Mouse (Mus musculus) stomach, embryonic 16.5 days (tissue): ENCODE data around the gene Acsl5. TPM values are rescaled to one million over a fixed set of nuclear protein-coding genes. Genes with fewer than 3 reads are reported as not detected.
A peak's percentile ranks its signal among the peaks of the same experiment; 100 is the strongest.

Source experiments
- ATAC-seq: fragments of 200-750 bp; cut with Nextera tagmentation; 2 replicates; pipeline ENCODE4 v1.8.0; 2017; ENCODE audit warnings: moderate number of reproducible peaks, moderate TSS enrichment; ENCODE audit not compliant: insufficient read depth, low FRiP score
- H3K27ac ChIP-seq: fragments of 300-500 bp; sonication (generic); 2 replicates; pipeline ENCODE4 v1.5.1; 2014; ENCODE audit warnings: low read length
- H3K27me3 ChIP-seq: fragments of 300-500 bp; sonication (generic); 2 replicates; pipeline ENCODE4 v1.6.1; 2014; ENCODE audit warnings: low read length, control low read depth, mixed read lengths; ENCODE audit not compliant: control insufficient read depth, insufficient read depth
- H3K36me3 ChIP-seq: fragments of 300-500 bp; sonication (generic); 2 replicates; pipeline ENCODE4 v1.6.1; 2014; ENCODE audit warnings: low read length; ENCODE audit not compliant: control insufficient read depth, insufficient read depth
- H3K4me1 ChIP-seq: fragments of 300-500 bp; sonication (generic); 2 replicates; pipeline ENCODE4 v1.6.1; 2014; ENCODE audit warnings: low read length, control low read depth, mixed read lengths; ENCODE audit not compliant: control insufficient read depth, insufficient read depth
- H3K4me2 ChIP-seq: fragments of 300-500 bp; sonication (generic); 2 replicates; pipeline ENCODE4 v1.6.1; 2014; ENCODE audit warnings: low read depth, low read length, mixed read lengths
- H3K4me3 ChIP-seq: fragments of 300-500 bp; sonication (generic); replicated peaks from 2 replicates; pipeline ENCODE4 v1.5.1; 2014; ENCODE audit warnings: mild to moderate bottlenecking, low read length
- H3K9ac ChIP-seq: fragments of 300-500 bp; sonication (generic); 2 replicates; pipeline ENCODE4 v1.6.1; 2014; ENCODE audit warnings: low read length
- H3K9me3 ChIP-seq: fragments of 300-500 bp; sonication (generic); replicated peaks from 2 replicates; pipeline ENCODE4 v1.6.1; 2016; ENCODE audit warnings: low read length, control low read depth; ENCODE audit not compliant: control insufficient read depth
- WGBS: fragments of 180-500 bp; shearing (Covaris S2); extraction: QIAGEN DNeasy Blood & Tissue Kit; methylation state at CpG from one replicate; pipeline ENCODE4 v1.1.7; 2014; 5-methylcytosine and 5-hydroxymethylcytosine counted together
- polyA plus RNA-seq: library from polyadenylated mRNA; unstranded; fragments of >200 nt; fragmentation: Nextera tagmentation; extraction: Ambion mirVana; gene quantifications from 2 replicates; pipeline ENCODE4 v1.2.1, GENCODE M21; 2015

Gene Acsl5
- polyA plus RNA-seq, 1 experiment from 2014 or later: 151 TPM

DNA sequence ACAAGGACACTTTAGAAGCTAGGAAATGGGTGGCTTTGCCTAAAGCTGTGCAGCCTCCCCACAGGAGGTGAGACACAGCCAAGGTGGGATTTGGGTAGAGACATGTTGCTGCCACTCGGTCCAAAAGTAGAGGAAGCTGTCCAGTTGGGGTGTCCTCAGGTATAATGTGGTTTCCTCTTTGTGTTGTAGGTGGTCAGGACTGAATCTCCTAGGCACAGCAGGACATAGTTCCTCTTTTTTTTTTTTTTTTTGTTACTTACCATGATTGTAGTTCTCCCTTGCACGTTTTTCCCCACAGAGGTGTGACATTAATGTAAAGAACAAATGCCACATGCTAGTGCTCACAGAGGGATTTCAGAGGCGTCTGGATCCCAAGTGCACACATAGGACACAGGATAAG lies 13.5 kb downstream of the Acsl5 start:
- Histone ChIP-seq H3K27ac (no peak overlapping the region), H3K4me3 (no peak overlapping the region), H3K9me3 (no peaks in the 10 kb centered on the region), H3K4me1 (peaks cover 13% of the 10 kb centered on the region; the same call in 1 of the 2 replicates), H3K9ac (no peak overlapping the region), H3K27me3 (no peaks in the 10 kb centered on the region), H3K4me2 (no peak overlapping the region), H3K36me3 (no peaks in the 10 kb centered on the region)
- ATAC-seq: no peak
- WGBS: 83% methylated on average over 3 of the region's 3 CpGs

DNA sequence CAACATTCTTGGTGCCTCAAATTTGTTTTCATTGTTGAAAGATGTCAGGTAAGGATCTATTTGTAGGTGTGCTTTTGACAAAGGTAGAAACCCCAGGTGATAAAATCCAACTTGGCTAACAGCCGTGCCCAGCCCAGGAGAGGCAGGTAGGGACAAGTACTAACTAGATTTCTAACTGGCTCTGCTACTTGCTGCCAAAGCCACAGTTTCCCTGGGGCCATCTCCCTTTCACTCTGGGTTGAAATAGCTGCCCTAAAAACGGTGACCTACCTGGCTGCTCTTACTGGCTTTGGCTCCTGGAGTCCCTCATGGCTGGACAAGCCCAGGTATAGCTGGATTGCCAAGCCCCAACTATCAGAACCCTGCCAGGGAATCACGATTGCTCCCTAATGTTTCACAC lies 15.0 kb downstream of the Acsl5 start:
- Histone ChIP-seq H3K36me3 (no peaks in the 10 kb centered on the region), H3K27me3 (no peaks in the 10 kb centered on the region), H3K4me3 (no peak overlapping the region), H3K4me2 (no peak overlapping the region), H3K4me1 (peaks cover 21% of the 10 kb centered on the region), H3K27ac (peak overlapping the region; percentile 89), H3K9ac (no peak overlapping the region), H3K9me3 (no peaks in the 10 kb centered on the region)
- WGBS: 64% methylated on average over 3 of the region's 3 CpGs
- no peak for ATAC-seq

- Histone ChIP-seq H3K9me3 (no peaks in the 10 kb centered on the region), H3K27ac (peak overlapping the region; percentile 89), H3K4me2 (no peak overlapping the region), H3K9ac (no peak overlapping the region), H3K4me3 (no peak overlapping the region), H3K36me3 (no peaks in the 10 kb centered on the region), H3K27me3 (no peaks in the 10 kb centered on the region), H3K4me1 (peaks cover 21% of the 10 kb centered on the region)
- 39% methylated on average over 3 of the region's 3 CpGs for WGBS
- peak; percentile 75 for ATAC-seq
These were observed 16.4 kb downstream of the Acsl5 start for GRCm38 (mm10) chr19:55268150-55268549.

DNA sequence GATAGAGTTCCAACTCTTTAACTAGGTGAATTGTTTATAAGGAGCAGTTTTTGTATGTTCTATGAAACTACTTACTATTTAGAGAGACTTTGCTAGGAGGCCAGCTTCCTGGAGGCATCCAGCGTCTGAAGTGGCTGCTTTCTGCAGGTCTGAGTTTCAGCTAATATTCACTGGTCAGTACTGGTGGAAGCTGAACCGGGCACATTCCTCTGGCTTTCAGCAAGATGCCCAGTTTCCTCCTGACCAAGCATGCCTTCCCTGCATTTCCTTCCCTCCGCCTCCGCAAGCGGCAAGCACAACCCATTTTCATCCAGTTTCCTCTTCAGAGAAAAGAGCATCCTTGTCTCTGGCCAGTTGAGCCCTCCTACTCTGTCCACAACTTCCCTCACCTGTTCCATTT lies 17.3 kb downstream of the Acsl5 start:
- Histone ChIP-seq H3K4me1 (peaks cover 21% of the 10 kb centered on the region), H3K9ac (no peak overlapping the region), H3K27me3 (no peaks in the 10 kb centered on the region), H3K4me2 (no peak overlapping the region), H3K36me3 (no peaks in the 10 kb centered on the region), H3K4me3 (no peak overlapping the region), H3K9me3 (no peaks in the 10 kb centered on the region), H3K27ac (peak overlapping the region; percentile 89)
- 77% methylated on average over 5 of the region's 5 CpGs for WGBS
- no peak for ATAC-seq

DNA sequence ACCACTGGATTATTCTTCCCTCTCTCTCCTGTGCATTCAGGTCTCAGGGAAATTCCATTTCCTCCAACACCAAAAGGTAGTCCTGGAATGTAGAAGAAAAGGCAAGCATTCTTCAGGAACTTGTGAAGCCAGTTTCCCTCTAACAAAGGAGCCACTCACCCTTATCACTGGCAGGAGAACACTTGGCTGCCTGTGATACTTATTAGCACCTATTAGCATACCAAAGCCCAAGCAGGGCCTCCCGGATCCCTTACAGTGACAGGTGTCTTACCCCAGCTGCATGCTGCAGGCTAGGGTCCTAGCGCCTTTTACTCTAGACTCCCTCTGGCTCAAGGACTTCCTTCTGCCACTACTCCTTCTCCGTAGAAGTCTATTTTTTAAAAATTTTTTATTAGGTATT lies 19.7 kb downstream of the Acsl5 start:
- H3K27me3 ChIP-seq: no peaks in the 10 kb centered on the region
- no peak overlapping the region for H3K4me2 ChIP-seq
- peaks cover 21% of the 10 kb centered on the region for H3K4me1 ChIP-seq
- 32% methylated on average over 3 of the region's 3 CpGs for WGBS
- H3K9me3 ChIP-seq: no peaks in the 10 kb centered on the region
- ATAC-seq: peak; percentile 87
- H3K27ac ChIP-seq: peak overlapping the region; percentile 87
- H3K9ac ChIP-seq: no peak overlapping the region
- H3K36me3 ChIP-seq: no peaks in the 10 kb centered on the region
- no peak overlapping the region for H3K4me3 ChIP-seq

DNA sequence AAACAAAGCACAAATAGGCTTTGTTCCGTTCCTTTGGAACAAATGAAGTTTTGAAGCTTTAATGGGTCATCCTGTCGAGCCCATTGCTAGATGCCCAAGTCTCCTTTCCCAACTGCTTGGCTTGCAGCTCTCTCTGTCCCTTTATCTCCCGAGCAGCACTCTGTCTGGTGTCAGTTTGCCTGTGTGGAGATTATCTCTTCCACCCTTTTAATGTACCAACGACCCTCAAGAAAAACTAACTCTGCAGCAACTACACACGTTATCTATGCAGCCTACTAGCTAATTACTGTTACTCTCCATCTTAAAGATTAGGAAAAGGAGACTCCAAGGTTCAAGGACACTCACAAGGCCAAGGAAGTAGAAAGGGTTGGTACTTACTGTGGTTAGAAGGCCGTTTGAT lies 21.6 kb downstream of the Acsl5 start:
- ATAC-seq: no peak
- WGBS: 73% methylated on average over 6 of the region's 6 CpGs
- no peak overlapping the region for H3K4me3 ChIP-seq
- H3K9ac ChIP-seq: no peak overlapping the region
- no peaks in the 10 kb centered on the region for H3K36me3 ChIP-seq
- H3K27me3 ChIP-seq: no peaks in the 10 kb centered on the region
- peaks cover 11% of the 10 kb centered on the region for H3K4me1 ChIP-seq
- no peaks in the 10 kb centered on the region for H3K9me3 ChIP-seq
- H3K4me2 ChIP-seq: no peak overlapping the region
- H3K27ac ChIP-seq: no peak overlapping the region

DNA sequence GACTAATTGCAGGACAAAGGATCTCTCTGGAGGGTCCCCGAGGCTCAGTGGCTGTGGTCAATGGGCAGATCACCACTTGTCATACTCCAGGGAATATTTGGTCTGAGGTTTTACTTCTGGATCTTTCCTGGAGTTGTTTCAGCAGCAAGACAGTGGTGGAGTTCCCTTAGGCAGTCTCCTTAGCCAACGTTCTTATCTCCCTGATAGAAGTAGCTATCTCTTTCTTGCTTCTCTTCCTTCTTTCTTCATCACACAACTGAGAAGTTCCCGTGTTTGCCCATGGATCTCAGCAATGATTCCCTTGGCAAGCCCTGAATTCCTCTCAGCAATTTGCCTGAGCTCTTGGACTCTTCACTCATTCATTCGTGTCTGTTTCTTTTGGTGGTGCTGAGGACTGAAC lies 24.4 kb downstream of the Acsl5 start:
- no peak for ATAC-seq
- H3K27ac ChIP-seq: no peak overlapping the region
- H3K27me3 ChIP-seq: no peaks in the 10 kb centered on the region
- H3K4me1 ChIP-seq: peaks cover 2% of the 10 kb centered on the region
- H3K4me2 ChIP-seq: no peak overlapping the region
- H3K36me3 ChIP-seq: no peaks in the 10 kb centered on the region
- H3K9me3 ChIP-seq: no peaks in the 10 kb centered on the region
- WGBS: 78% methylated on average over 4 of the region's 4 CpGs
- H3K9ac ChIP-seq: no peak overlapping the region
- no peak overlapping the region for H3K4me3 ChIP-seq

GRCm38 (mm10) chr19:55276770-55277169 lies 25.0 kb downstream of the Acsl5 start:
- Histone ChIP-seq H3K9me3 (no peaks in the 10 kb centered on the region), H3K4me2 (no peak overlapping the region), H3K27me3 (no peaks in the 10 kb centered on the region), H3K36me3 (no peaks in the 10 kb centered on the region), H3K4me1 (no peaks in the 10 kb centered on the region), H3K9ac (no peak overlapping the region), H3K4me3 (no peak overlapping the region), H3K27ac (no peak overlapping the region)
- 82% methylated on average over 3 of the region's 3 CpGs for WGBS
- ATAC-seq: no peak

DNA sequence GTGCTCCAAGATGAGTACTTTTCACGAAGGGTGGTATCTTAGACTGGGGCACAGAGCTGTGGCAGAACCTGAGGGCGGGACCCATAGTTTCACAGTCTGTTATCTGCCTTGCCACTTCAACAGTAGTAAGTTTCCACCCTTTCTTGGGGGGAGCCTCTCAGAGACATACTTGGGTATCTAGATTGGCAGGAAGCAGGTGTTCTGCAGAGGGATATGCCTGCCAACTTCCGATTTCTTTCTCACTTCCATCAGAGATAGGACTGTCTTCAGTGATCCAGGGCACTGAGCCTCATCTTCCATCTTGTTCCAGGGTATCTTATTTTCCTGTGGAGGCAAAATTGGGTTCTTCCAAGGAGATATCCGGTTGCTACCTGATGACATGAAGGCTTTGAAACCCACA lies 32.4 kb downstream of the Acsl5 start:
- Histone ChIP-seq H3K27me3 (no peaks in the 10 kb centered on the region), H3K4me3 (no peak overlapping the region), H3K27ac (no peak overlapping the region), H3K9me3 (no peaks in the 10 kb centered on the region), H3K4me1 (no peaks in the 10 kb centered on the region), H3K36me3 (no peaks in the 10 kb centered on the region), H3K4me2 (no peak overlapping the region), H3K9ac (no peak overlapping the region)
- peak; percentile 60 for ATAC-seq
- whole genome bisulfite sequencing: 84% methylated on average over 4 of the region's 4 CpGs

GRCm38 (mm10) chr19:55286034-55286433 lies 34.3 kb downstream of the Acsl5 start:
- Histone ChIP-seq H3K36me3 (no peaks in the 10 kb centered on the region), H3K4me3 (no peak overlapping the region), H3K27me3 (no peaks in the 10 kb centered on the region), H3K4me2 (no peak overlapping the region), H3K9me3 (no peaks in the 10 kb centered on the region), H3K27ac (no peak overlapping the region), H3K9ac (no peak overlapping the region), H3K4me1 (no peaks in the 10 kb centered on the region)
- 88% methylated on average over 4 of the region's 4 CpGs for WGBS
- no peak for ATAC-seq
